Mouse (Mus musculus): ENCODE data around the gene Ddx52.

Ddx52 gene

GRCm38 (mm10) chr11:83941950-83942840 lies at the start of gene Ddx52:
Gene Ddx52, plus strand, starts transcription at chr11:83942062.
- in situ Hi-C loops (cut with MboI; ENCODE audit: unreplicated experiment in 2 of 2), result no loop called here

- in situ Hi-C loops (cut with MboI; ENCODE audit: unreplicated experiment in 2 of 2), result no loop called here
Measured at GRCm38 (mm10) chr11:83893325-83893724, 48.5 kb upstream of the Ddx52 start.

DNA sequence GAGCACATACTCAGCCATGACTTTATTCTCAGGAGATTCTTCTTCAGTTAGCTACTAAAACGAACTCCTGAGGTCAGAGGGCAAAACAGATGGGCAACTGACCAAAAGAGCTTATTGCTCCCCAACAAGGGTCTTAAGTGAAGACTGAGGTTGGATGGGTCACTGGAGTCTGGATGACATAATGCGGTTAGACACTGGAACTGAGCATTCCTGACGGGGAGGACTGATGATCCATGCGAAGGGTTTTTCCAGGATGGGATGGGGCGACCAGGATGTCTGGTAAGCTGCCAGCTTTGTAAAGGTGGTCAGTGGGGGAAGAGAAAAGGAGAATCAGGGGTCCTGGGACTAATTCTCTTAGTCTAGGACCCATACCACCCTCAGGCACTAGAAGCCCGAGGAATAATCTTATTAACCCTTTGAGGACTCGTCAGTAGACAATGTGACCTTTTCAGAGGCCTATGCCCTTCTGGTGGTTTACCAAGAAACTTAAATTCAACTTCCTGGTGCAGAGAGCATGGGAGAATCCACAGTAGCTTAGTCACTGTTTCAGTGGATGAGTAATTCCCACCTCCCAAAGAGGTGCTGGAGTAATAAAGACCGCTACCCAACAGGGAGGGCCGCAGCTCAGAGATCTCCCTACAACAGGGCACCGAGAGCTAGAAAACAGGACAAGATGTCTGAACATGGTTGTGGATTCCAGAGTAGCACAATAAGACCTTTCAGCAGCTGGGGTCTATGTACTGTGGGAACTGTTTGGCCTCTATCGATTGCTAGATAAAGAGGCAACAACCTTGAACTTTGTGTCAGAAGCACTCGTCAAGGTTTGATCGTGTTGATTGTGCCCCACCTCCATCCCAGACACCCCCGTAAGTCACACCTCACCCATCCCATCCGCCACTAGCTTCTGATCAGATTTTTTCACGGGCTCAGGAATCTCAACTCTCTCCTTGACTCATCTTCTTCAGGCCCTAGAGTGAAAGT lies 45.1 kb upstream of the Ddx52 start:
- in situ Hi-C loops (cut with MboI; ENCODE audit: unreplicated experiment in 2 of 2), result no loop called here

GRCm38 (mm10) chr11:83897569-83897968 lies 44.3 kb upstream of the Ddx52 start:
- in situ Hi-C loops (cut with MboI; ENCODE audit: unreplicated experiment in 2 of 2), result no loop called here

DNA sequence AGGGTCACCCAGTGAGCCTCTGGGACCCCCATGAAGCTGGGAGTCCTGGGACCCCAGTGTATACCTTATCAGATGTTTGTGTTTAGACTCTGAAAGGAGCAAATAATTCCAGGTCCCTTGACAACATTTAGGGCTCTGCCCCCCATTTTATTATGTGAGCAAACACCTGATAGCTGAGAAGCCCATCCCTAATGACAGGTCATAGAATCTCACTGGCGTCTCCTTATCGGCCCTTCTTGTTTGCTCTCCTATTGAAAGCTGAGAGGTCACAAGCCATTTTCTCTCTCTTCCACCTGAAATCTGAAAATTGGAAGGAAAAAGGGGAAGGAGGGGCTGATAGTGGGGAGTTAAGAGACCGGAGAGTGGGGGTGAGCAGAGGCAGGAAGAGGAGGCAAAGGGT lies 39.0 kb upstream of the Ddx52 start:
- in situ Hi-C loops (cut with MboI; ENCODE audit: unreplicated experiment in 2 of 2), result no loop called here

DNA sequence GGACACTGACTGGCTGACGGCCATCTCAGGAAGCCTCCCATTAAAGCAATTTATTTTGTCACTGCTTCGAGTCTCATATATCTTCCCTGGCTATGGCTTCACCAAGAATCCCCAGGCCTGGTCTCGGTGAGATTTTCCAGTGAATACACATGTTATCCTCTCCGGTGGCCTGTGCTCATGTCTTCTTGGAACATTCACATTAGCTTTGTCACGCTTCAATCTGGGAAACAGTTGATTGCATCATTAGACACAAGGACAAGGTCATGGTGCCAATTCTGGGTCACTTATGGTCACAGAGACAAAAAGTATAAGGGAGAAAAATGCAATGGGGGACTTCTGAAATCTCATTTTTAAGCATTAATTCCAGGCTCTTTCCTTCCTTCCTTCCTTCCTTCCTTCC lies 36.1 kb upstream of the Ddx52 start:
- in situ Hi-C loops (cut with MboI; ENCODE audit: unreplicated experiment in 2 of 2), result no loop called here

DNA sequence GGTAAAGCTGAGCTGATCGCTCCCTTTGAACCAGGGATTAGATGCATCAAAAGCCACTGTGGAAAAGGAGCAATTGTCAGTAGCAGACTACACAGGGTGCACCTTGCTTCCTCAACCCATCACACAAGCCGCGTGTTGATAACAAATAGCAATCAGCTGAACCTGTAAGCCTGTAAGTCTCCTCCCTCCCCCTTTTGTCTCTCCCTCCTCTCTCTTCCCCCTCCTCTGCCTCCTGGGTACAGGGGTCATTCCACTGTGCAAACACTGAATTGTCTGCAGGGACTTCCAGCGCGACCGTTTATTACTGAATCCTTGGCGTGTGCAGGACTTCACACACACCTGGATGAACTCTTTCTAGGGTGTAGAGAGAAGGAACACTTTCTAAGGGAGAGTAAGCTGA lies 33.5 kb upstream of the Ddx52 start:
- in situ Hi-C loops (cut with MboI; ENCODE audit: unreplicated experiment in 2 of 2), result no loop called here

DNA sequence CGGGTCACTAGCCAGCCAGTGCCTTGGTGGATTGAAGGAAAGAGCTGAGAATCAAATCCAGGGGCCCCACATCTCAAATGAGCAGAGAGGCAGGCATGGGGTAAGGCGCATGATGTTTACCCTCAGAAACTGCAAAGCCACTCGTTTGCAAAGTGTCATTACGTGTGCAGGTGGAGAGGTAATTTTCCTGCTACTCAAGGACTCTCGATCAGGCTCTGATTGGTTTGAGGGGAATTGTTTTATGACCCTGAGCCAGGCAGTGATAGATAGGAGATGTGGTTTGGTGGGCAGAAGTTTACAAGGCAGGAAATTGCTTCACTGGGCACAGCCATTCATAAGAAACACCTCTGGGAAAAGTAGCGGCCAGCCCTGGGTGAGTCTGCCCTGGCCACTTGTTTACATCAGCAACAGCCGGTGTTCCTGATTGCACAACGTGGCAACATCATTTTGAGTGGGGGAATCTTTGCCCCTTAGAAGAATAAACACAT lies 28.0 kb upstream of the Ddx52 start:
- in situ Hi-C loops (cut with MboI; ENCODE audit: unreplicated experiment in 2 of 2), result no loop called here

- in situ Hi-C loops (cut with MboI; ENCODE audit: unreplicated experiment in 2 of 2), result no loop called here
Measured at GRCm38 (mm10) chr11:83914501-83914900, 27.4 kb upstream of the Ddx52 start.

DNA sequence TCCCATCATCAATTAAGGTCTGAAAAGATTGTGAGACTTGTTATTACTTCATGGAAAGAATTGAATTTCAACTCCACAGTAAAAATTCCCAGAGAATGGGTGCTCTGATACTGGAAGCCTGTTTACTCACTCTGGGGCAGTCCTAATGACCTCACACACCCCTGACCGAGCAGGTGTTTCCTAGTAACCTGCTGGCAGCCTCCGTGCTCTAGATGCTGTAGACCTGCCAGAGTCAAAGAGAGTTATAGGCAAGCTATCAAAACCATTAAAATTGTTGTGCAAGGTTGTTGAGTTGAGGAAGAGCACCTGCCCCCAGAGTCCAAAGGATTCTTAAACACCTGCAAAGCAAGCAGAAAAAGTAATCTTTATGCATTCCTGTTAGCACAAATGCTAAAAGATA lies 19.3 kb upstream of the Ddx52 start:
- in situ Hi-C loops (cut with MboI; ENCODE audit: unreplicated experiment in 2 of 2), result no loop called here

GRCm38 (mm10) chr11:83927097-83927496 lies 14.8 kb upstream of the Ddx52 start:
- in situ Hi-C loops (cut with MboI; ENCODE audit: unreplicated experiment in 2 of 2), result loop anchor here (5.0 kb wide), 1 partner anchor 110 kb away; no protein-coding TSS in a partner anchor

DNA sequence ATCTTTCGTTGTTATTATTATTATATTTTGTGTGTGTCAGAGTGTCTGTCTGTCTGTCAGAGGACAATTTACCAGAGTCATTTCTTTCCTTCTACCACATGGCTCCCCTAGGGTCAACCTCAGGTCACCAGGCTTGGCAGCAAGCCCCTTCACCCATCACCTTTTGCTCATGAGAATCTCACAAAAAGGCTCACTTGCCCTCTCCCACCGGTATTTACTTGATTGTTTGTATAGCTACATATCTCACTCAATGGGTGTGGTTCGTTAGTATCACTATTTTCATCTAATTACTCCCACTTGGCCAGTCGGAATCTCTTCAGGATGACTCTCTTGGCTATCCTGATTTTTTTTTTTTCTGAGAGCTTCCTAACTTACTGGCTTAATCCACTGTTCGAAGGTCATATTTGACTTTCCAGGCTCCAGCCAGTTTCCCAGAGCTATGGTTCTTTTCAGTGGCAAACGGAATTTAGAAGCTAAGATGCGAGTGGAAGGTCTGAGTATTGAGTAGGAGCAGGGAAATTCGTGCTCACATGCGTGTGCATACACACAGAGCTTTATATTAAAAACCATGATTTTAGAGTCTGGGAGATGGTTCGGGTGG lies 9.3 kb upstream of the Ddx52 start:
- in situ Hi-C loops (cut with MboI; ENCODE audit: unreplicated experiment in 2 of 2), result no loop called here

DNA sequence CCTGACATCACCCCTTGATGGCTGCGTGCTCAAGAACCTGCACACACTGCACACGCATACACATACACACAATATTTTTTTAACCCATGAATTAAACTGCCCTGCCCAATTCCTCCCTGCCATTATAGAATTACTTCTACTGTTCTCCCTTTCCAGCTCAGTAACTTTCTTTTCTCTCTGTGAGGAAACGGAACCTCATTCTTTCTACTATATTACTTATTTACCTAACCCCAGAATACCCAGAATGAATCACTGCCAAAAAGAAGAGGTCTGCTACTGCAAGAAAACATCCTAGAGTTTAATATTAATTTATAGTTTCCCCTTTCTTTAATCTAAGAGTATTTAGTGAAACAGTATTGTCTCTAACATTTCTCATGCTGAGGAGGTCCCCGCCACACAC lies 8.5 kb upstream of the Ddx52 start:
- in situ Hi-C loops (cut with MboI; ENCODE audit: unreplicated experiment in 2 of 2), result no loop called here

DNA sequence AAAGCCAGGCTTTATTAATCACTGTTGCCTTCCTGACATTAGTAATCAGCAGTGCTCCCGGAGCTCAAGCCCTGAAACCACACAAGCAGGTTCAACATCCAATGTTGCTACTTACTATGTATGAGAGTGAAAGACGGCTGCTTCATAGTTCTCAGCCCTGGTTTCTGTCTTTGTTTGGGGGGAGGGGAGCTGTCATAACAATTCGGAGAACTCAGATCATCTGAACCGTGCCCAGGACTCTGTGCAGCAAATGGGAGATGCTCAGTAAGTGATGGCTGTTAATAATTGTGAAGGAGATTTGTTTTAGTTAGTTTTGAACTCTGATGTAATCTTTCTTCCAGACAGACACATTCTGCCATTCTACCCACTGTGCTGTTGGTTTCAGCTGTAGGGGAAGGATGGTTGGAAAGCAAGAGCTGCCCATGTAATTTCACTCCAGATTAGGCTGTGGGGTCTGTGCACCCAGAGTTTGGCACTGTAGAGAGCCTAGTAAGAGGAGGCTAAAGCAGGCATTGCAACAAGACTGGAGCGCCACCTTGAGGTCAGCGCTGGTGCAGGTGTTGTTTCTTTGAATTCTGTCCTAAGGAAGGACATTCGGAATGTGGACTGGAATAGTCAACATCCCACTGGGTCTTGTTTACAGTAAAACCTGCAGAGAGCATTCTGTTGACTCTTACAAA lies 5.7 kb upstream of the Ddx52 start:
- in situ Hi-C loops (cut with MboI; ENCODE audit: unreplicated experiment in 2 of 2), result no loop called here

- in situ Hi-C loops (cut with MboI; ENCODE audit: unreplicated experiment in 2 of 2), result no loop called here
Measured at GRCm38 (mm10) chr11:83938556-83938955, 3.3 kb upstream of the Ddx52 start.

GRCm38 (mm10) chr11:83956822-83957221 lies 15.0 kb downstream of the Ddx52 start:
- in situ Hi-C loops (cut with MboI; ENCODE audit: unreplicated experiment in 2 of 2), result no loop called here

DNA sequence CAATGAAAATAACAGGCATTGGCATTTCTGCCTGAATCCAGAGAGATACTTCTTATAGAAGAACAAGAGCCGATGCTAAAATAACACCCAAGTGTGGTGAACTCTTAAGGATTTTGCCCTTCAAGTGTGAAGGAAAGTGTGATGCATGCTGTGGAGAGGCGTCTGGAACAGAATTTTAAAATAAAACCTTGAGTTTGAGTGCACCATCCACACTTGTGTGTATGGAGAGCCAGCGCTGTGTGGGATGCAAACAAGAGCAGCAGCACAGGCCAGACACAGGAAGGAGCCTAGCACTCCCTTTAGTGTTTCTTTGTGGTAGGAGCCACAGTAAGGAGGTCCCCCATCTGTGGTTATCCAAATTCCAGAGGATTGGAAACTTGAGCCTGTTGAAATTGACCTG lies 20.1 kb downstream of the Ddx52 start:
- in situ Hi-C loops (cut with MboI; ENCODE audit: unreplicated experiment in 2 of 2), result no loop called here

DNA sequence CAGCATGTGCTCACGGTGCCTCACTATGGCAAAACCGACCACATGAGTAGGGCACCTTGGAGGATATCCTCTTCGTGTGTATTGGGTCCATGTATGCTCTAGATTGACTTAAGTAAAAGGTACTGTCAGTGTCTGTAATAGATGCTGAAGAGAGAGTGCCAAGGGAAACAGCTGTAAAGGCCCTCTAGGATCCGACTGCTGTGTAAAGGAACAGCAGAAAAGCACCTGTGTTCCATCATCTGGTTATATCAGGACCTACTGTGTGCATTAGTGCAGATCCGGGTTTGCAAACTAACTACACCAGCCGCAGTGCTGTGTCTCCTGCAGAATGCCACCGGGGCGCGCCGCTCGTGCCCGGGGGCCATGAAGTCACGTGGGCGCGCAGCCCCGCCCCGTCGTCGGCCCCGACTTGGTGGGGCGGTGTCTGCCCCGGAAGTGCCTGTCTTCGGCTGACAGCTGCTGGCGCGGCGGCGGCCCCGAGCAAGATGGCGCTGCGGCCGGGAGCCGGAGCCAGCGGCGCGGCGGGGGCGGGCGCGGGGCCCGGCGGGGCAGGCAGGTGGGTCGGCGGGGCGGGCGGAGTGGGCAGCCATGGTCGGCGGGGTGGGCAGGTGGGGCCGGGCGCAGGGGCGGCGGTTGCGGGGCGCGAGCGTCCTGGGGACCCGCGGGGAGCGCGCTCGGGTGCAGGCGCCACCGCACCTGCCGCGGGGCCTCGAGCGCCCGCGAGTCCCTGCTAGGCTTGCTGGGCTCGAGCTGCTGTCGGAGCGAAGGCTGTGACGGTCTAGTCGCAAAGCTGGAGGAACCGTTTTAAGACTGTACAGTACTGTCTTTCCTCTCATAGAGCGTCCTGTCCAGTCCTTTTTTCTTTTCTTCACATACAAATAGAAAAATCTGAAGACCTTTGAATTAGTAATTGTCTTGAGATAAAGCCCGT lies 22.4 kb downstream of the Ddx52 start, which contains the start of gene Synrg:
Gene Synrg (plus strand): TSS at position 438 of the 931 bp plus-strand sequence.
- in situ Hi-C loops (cut with MboI; ENCODE audit: unreplicated experiment in 2 of 2), result no loop called here

All from v-Abl transformed pro-B cells (cell line).